Mouse (Mus musculus): ENCODE measurements around the gene Sult2a8. TPM values are rescaled to one million over a fixed set of nuclear protein-coding genes. Genes with fewer than 3 reads are reported as not detected.
"Not testable (repeated sequence)": the region's sequence is repeated elsewhere in the genome, so short reads cannot be mapped to it uniquely, and the experiment has no call there.

Gene Sult2a8
- total RNA-seq (2021), result not detected

DNA sequence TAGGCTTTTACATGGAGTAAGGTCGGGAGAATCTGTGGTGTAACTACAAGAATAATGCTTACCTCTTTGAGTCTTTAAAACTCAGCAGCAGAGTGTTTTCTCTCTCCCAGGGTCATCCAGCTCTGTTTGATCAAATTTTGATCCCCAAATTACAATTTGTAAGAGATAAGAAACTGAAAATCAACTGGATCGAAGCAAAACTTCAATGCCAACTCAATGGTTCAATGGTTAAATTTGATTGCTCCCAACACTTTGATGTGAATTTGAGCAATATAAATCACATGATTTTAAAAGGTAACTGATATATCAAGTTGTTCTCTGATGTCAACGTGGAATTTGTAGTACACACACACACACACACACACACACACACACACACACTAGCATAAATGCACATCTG lies at the start of gene Sult2a8:
Sult2a8 (minus strand) TSS at position 236 of the 400 bp plus-strand sequence.
- intact Hi-C loops (cut with DNase I), result no loop called here
- no peak for DNase-seq

DNA sequence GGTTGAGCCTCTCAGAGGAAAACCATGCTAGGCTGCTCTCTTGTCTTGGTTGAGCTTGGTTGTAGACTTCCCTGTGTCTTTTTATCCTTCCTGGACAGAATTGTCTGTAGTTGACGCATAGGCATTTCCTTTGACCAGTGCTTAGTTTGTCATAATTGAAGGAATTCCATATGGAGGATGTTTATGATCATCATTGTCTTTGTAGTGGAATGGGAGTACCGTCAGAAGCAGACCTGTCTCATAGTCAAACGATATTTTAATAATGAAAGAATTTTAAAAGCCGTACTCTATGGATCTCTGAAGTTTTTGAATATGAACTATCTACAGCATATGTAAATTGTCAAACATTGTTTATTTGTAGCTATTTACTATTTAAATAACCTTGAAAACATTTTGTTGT lies 47.6 kb upstream of the Sult2a8 start, which contains the start of gene Sult2a7:
Sult2a7 (minus strand) TSS at position 101 of the 400 bp plus-strand sequence.
- intact Hi-C loops (cut with DNase I), result no loop called here
- no peak for DNase-seq

DNA sequence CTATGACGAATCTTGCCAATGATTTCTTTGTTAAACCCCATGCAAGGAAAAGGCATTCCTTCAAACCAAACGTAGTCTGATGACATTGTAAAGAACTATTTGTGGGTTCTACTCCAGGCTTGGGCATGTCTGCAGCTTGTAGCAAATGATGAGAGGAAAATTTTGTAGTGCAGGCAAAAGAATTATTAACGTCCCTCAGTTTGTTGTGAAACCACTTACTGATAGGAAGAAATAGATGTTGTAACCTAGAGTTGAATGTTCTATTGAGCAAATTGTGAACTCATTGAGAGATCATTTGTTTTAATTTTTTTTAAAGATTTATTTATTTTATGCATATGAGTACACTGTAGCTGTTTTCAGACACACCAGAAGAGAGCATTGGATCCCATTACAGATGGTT lies 46.3 kb upstream of the Sult2a8 start:
- intact Hi-C loops (cut with DNase I), result no loop called here
- no peak for DNase-seq

DNA sequence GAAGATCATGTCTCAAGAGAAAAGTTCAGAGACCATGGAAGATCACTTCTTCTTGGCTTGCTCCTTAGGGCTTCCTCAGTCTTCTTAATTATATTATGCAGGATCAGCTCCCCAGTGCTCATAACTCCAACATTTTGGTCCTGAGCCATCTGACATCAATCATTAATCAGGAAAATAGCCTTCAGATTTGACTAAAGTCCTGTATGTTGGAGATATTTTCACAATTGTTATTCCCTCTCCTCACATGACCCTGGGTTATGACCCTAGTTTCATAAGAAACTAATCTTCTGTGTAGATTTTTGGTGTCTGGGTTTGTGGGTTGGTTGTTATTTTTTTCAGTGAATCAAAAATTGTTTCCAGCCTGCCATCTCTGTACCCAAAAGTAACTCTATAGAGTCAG lies 7.0 kb downstream of the Sult2a8 start:
- intact Hi-C loops (cut with DNase I), result no loop called here
- DNase-seq, result no peak

GRCm38 (mm10) chr7:14438484-14438883 lies 8.1 kb downstream of the Sult2a8 start:
- DNase-seq, result no peak
- intact Hi-C loops (cut with DNase I), result no loop called here

GRCm38 (mm10) chr7:14438029-14438428 lies 8.5 kb downstream of the Sult2a8 start:
- no peak for DNase-seq
- intact Hi-C loops (cut with DNase I), result no loop called here

DNA sequence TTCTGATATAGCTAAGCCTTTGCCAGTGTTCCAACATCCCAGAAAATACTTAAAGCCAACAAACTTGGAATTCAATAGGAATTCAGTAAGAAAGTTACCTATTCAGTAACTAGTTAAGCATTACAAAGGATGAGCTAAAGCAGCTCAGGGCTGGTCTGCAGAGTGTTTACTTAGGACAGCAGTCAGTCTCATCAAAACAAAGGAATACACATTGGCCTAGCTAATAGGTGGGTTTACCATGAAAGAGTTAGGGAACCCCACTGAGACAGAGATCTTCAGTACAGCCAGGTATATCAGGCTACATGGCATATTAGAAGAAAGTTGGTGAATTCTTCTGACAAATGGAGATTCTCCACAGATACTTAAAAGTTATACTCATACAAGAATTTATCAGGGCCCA lies 47.2 kb downstream of the Sult2a8 start:
- DNase-seq; intact Hi-C loops (cut with DNase I): not testable (repeated sequence)

- DNase-seq, result no peak
- intact Hi-C loops (cut with DNase I), result no loop called here
Measured at GRCm38 (mm10) chr7:14396462-14396861, 50.1 kb downstream of the Sult2a8 start.

Other genes with a start within 250 kb of the Sult2a8 start
- not detected for gene Sult2a6, start 191.9 kb downstream of the Sult2a8 start, total RNA-seq (2021)
- not detected for gene Obox8, start 113.2 kb downstream of the Sult2a8 start, total RNA-seq (2021)
- gene Sult2a7, start 47.5 kb upstream of the Sult2a8 start, total RNA-seq (2021), result not detected
- gene Vmn1r90, start 116.7 kb upstream of the Sult2a8 start, total RNA-seq (2021), result under 1 TPM; 0.05 TPM
- not detected for gene Obox7, start 212.7 kb upstream of the Sult2a8 start, total RNA-seq (2021)